ENCODE assay signal across 24 mouse cellular contexts in genomic region chr3:101127766-101128165, GRCm38 (mm10). TPM values are rescaled to one million over a fixed set of nuclear protein-coding genes. Genes with fewer than 3 reads are reported as not detected.
DNase-seq lines count a peak whose midpoint lies in the region; ATAC-seq lines count a peak whose summit lies in the region.
"Had no signal": no experiment of that assay in that cellular context is flagged by ENCODE, and none has a peak within 500 bp of the region (broad histone marks: within the 10 kb centered on the region; RNA-seq: fewer than 3 reads in every experiment).

No protein-coding gene starts in this region.

- no peak overlapping the region for H3K4me2 ChIP-seq in intestine, embryonic 14.5 days (ENCODE audit: low read length)
- H3K4me2 ChIP-seq in intestine, embryonic 15.5 days (replicated peaks), result no peak overlapping the region
- H3K4me2 ChIP-seq: embryonic facial prominence, embryonic 13.5 days; forebrain, embryonic 13.5 days; forebrain, embryonic 15.5 days had no signal

- ATAC-seq in intestine, embryonic 14.5 days (replicated peaks; ENCODE audit: low FRiP score, low TSS enrichment, low read depth), result no peak
- ATAC-seq in intestine, embryonic 15.5 days, result no peak
- ATAC-seq: activated CD4-positive, CD25-positive, alpha-beta regulatory T cell, adult 4 months; CD4-positive, CD25-positive, alpha-beta regulatory T cell, adult 4 months; forebrain, embryonic 13.5 days; forebrain, embryonic 15.5 days; forebrain, postnatal 0 days; Patski had no signal

- no peaks in the 10 kb centered on the region for H3K9me3 ChIP-seq in intestine, embryonic 14.5 days (ENCODE audit: control insufficient read depth, low read length)
- no peaks in the 10 kb centered on the region for H3K9me3 ChIP-seq in intestine, embryonic 15.5 days
- H3K9me3 ChIP-seq in hindbrain, embryonic 10.5 days, result no peaks in the 10 kb centered on the region
- H3K9me3 ChIP-seq: embryonic facial prominence, embryonic 13.5 days; forebrain, embryonic 13.5 days; forebrain, embryonic 15.5 days; G1E had no signal

- H3K27ac ChIP-seq in intestine, embryonic 14.5 days (ENCODE audit: low read depth), result no peak overlapping the region
- no peak overlapping the region for H3K27ac ChIP-seq in intestine, embryonic 15.5 days
- no peak overlapping the region for H3K27ac ChIP-seq in hindbrain, embryonic 10.5 days
- H3K27ac ChIP-seq: forebrain, embryonic 13.5 days; forebrain, embryonic 15.5 days had no signal

- DNase-seq in intestine, embryonic 14.5 days (ENCODE audit: low spot score), result peak; percentile 15
- DNase-seq in 3T3-L1 (ENCODE audit: low read depth, low spot score), result peak; percentile 69
- peak; percentile 48 for DNase-seq in Muller cell, postnatal 12 days (ENCODE audit: inconsistent ontology term)
- DNase-seq in heart, adult 11 months, result no peak
- DNase-seq in hindbrain, embryonic 10.5 days (ENCODE audit: low spot score), result no peak
- DNase-seq: adrenal gland, adult 8-10 months; adrenal gland, postnatal 14 days; adrenal gland, postnatal 36 days; B cell, adult 2 months; cerebellum, adult 11-12 months; cerebellum, adult 2 months; cerebellum, adult 9-10 months; cerebellum, postnatal 10 days; cerebellum, postnatal 25 days; forebrain, postnatal 0 days had no signal

- H3K4me1 ChIP-seq in intestine, embryonic 14.5 days (replicated peaks; ENCODE audit: control insufficient read depth, insufficient read depth, low read length), result peaks cover 8% of the 10 kb centered on the region
- peaks cover 4% of the 10 kb centered on the region; the same call in 1 of the 2 replicates for H3K4me1 ChIP-seq in intestine, embryonic 15.5 days (replicated peaks)
- H3K4me1 ChIP-seq in hindbrain, embryonic 10.5 days (replicated peaks), result peaks cover 11% of the 10 kb centered on the region
- H3K4me1 ChIP-seq: forebrain, embryonic 15.5 days had no signal

- no peaks in the 10 kb centered on the region for H3K36me3 ChIP-seq in intestine, embryonic 14.5 days (ENCODE audit: control insufficient read depth, insufficient read depth, low read length)
- H3K36me3 ChIP-seq in intestine, embryonic 15.5 days, result no peaks in the 10 kb centered on the region
- H3K36me3 ChIP-seq in hindbrain, embryonic 10.5 days, result no peaks in the 10 kb centered on the region
- H3K36me3 ChIP-seq: embryonic facial prominence, embryonic 13.5 days; forebrain, embryonic 15.5 days; G1E had no signal

- H3K27me3 ChIP-seq in intestine, embryonic 14.5 days (replicated peaks; ENCODE audit: control insufficient read depth, insufficient read depth, low read length), result no peaks in the 10 kb centered on the region
- H3K27me3 ChIP-seq in intestine, embryonic 15.5 days (replicated peaks), result no peaks in the 10 kb centered on the region
- H3K27me3 ChIP-seq in hindbrain, embryonic 10.5 days (ENCODE audit: insufficient read depth, poor library complexity, severe bottlenecking), result no peaks in the 10 kb centered on the region
- H3K27me3 ChIP-seq: CH12.LX; embryonic facial prominence, embryonic 13.5 days; forebrain, embryonic 13.5 days; forebrain, embryonic 15.5 days; Patski had no signal

- no peak overlapping the region for H3K4me3 ChIP-seq in intestine, embryonic 14.5 days (ENCODE audit: low read depth, low read length)
- H3K4me3 ChIP-seq in intestine, embryonic 15.5 days (replicated peaks), result no peak overlapping the region
- H3K4me3 ChIP-seq in hindbrain, embryonic 10.5 days, result no peak overlapping the region
- H3K4me3 ChIP-seq: embryonic facial prominence, embryonic 13.5 days; forebrain, embryonic 13.5 days; forebrain, embryonic 15.5 days had no signal

- 84% methylated on average over 2 of the region's 2 CpGs for whole genome bisulfite sequencing in intestine, embryonic 14.5 days
- WGBS in intestine, embryonic 15.5 days, result 83% methylated on average over 2 of the region's 2 CpGs
- 90% methylated on average over 2 of the region's 2 CpGs for WGBS in hindbrain, embryonic 10.5 days

- H3K9ac ChIP-seq in intestine, embryonic 14.5 days (ENCODE audit: low read length), result no peak overlapping the region
- no peak overlapping the region for H3K9ac ChIP-seq in intestine, embryonic 15.5 days
- H3K9ac ChIP-seq: embryonic facial prominence, embryonic 13.5 days; forebrain, embryonic 13.5 days; forebrain, embryonic 15.5 days; forebrain, postnatal 0 days had no signal

RNA-seq across cellular contexts. Expression of gene Ptgfrn, which starts 17.7 kb away (rescaled TPM):
- 8.4 and 8.8 TPM in 2 replicates for polyA plus RNA-seq in intestine, embryonic 14.5 days (2014; fragmentation: Nextera tagmentation; extraction: Ambion mirVana)
- 4.4 and 4.5 TPM in 2 replicates for polyA plus RNA-seq in intestine, embryonic 15.5 days (2015; fragmentation: Nextera tagmentation; extraction: Ambion mirVana)
- polyA plus RNA-seq in hindbrain, embryonic 10.5 days (2016; fragmentation: Nextera tagmentation; extraction: Ambion mirVana), result 2.0 and 2.1 TPM in 2 replicates
- polyA plus RNA-seq: G1E had no signal

Comparison
In these comparisons a context has a peak if more than half of its experiments do, and no peak if none do; other contexts are left out.
1. DNase-seq: peak in intestine, embryonic 14.5 days (single experiment), 3T3-L1 (single experiment) and Muller cell, postnatal 12 days (single experiment); none in heart, adult 11 months (single experiment) and hindbrain, embryonic 10.5 days (single experiment).